Mouse (Mus musculus) heart, adult 10 weeks (tissue): Measurements from ENCODE around the gene Adipor2. TPM values are rescaled to one million over a fixed set of nuclear protein-coding genes. Genes with fewer than 3 reads are reported as not detected.

Source experiments
- polyA plus RNA-seq: library from polyadenylated mRNA; stranded (reverse); fragments of 350-450 nt; fragmentation: Illumina TruSeq; extraction: RNeasy Lipid Tissue Mini Kit (QIAGEN cat#74804); gene quantifications from one replicate; pipeline ENCODE4 v1.2.3, GENCODE M21; 2014; ENCODE audit warnings: low read depth, low replicate concordance

Gene Adipor2
- 62.0 TPM for polyA plus RNA-seq

DNA sequence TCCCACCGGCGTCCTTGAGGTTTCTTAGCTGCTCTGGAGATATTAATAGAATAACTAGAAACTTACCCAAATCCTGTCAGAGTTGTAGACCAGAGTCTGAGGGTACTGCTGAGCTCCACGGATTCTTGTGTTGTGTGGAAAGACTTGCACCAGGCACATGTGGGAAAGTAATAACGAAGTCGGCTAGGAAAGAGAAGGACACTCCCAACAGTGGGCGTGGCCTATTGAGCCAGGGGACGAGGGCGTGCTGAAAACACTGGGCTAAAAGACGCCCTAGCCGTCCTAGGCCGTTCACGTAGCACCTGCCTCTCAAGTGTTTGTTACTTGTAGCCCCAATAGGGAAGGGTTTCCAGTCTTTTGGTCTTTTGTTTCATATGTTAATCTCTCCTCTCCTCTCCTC lies at the start of gene Adipor2:
Gene Adipor2 (minus strand): TSS at position 351 of the 400 bp plus-strand sequence.

GRCm38 (mm10) chr6:119330506-119330905 lies 87.0 kb downstream of the Adipor2 start, which contains the start of gene Lrtm2:
Gene Lrtm2 (minus strand): TSS chr6:119330766.

Other genes with a start within 250 kb of the Adipor2 start
- 3.3 TPM for gene Dcp1b, start 242.5 kb downstream of the Adipor2 start, polyA plus RNA-seq
- 98.6 TPM for gene Cacna1c, start 221.3 kb downstream of the Adipor2 start, polyA plus RNA-seq
- not detected for gene Cacna2d4, start 181.2 kb downstream of the Adipor2 start, polyA plus RNA-seq
- gene Lrtm2, start 86.9 kb downstream of the Adipor2 start, polyA plus RNA-seq = 0.29 TPM
- gene Fbxl14, start 62.0 kb upstream of the Adipor2 start, polyA plus RNA-seq = 9.9 TPM
- 3.0 TPM for gene Wnt5b, start 126.6 kb upstream of the Adipor2 start, polyA plus RNA-seq